Mouse (Mus musculus) frontal cortex, postnatal 25 days (tissue): ENCODE measurements around the gene Mospd3.
A peak's percentile ranks its signal among the peaks of the same experiment; 100 is the strongest.

ENCODE experiments used
- DNase-seq, 2 experiments: peaks; one replicate each; pipeline ENCODE4 v3.0.0; 2022; ENCODE audit warnings: low spot score in 2 of 2

The Mospd3 gene

DNA sequence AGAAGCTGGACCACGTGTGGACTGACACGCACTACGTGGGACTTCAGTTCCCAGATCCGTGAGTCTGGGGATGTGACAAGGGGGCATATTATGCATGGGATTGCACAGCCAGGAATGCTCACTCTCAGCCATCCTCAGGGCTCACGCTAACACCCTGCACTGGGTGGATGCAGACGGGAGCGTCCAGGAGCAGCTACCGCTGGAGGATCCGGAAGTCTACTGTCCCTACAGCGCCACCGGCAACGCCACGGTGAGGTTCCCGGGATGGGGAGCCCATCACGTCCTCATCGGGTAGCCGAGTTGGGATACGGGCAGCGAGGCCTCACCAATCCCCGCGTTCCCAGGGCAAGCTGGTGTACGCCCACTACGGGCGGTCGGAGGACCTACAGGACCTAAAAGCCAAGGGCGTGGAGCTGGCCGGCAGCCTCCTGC lies 26.4 kb downstream of the Mospd3 start:
- DNase-seq, result peak; percentile 22 to 32

DNA sequence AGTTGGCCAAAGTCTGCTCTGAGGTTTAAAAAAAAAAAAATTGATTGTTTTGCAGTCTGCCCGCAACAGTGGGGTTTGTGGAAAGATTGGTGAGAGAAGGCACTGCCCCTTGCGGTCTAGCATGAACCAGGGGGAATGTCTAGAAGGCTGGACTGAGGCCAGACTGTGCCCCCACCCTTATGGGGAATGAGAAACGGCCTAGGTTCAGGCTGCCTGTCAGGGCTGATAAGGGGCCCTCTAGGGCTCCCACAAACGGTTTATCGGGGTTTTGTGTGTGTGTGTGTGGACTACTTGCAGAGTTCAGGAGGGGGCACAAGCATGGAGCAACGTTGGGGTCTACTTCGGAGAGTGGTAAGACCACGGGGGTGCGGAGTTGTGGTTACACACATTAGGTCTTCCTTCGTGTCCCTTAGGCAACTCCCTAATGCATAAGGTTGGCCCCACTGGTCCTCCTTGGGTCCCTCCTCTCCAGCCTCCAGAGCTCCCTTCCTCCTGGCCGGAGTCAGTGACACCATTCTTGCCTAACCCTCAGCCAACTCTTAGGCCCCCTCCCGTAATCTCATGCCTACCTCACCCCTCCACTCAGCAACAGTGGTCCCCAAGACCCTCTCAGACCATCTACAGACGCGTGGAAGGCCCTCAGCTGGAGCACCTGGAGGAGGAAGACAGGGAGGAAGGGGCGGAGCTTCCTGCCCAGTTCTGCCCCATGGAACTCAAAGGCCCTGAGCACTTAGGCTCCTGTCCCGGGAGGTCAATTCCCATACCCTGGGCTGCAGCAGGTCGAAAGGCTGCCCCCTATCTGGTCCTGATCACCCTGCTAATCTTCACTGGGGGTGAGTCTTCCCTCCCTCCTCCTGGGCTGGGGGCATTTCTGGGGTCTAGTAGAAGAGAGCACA lies 29.9 kb downstream of the Mospd3 start:
- DNase-seq, result no peak

DNA sequence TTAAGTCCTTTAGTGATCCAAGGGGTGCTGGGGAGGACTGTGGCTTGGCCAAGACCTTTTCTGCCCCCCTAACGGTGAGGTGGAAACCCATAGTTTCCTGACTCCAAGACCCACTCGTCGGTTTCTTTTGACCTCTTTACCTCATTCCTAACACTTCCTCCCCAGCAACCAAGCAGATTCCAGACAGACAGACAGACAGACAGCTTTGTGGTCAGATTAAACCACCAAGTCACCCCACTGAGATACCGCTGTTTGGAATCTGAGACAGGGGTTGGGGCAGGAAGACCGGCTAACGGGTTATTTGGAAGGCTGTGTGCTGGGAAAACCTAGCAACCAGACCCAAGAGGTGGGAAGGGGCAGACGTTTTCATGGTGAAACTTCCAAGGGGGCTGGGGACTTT lies 30.7 kb downstream of the Mospd3 start:
- no peak for DNase-seq

DNA sequence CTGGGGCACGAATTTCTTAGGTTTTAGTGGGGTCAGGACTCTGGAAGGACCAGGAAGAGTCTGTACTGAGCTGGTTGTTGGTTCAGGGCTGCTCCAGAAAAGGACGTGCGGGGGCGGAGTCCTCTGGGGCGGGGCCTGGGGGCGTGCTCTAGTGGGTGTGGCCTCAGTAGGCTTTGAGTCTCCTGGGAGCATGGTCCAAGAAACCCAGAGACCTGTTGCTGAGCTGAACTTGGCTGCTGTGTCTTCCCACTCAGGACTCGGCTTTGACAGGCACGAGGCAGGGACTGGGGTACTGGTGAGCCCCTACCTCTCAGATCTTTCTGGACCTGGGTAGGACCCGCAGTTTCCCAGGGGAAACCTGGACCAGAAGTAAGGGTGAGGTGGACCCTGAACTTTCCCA lies 31.2 kb downstream of the Mospd3 start, which contains the start of gene Tfr2:
Gene Tfr2 (plus strand): TSS at position 176 of the 400 bp plus-strand sequence.
- DNase-seq, result no peak

DNA sequence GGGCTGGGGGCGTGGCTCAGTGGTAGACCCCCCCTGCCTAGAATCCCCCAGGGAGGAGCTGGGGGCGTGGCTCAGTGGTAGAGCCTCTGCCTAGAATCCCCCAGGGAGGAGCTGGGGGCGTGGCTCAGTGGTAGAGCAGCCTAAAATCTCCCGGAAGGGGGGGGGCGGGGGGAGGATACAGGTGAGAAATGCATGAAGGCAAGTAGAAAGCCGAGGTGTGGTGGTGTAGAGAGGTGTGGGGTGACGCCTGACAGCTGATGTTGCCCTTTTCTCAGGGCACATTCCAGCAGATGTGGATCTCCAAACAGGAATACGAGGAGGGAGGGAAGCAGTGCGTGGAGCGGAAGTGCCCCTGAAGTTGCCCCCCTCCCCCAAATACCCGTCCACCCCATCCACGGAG lies 31.8 kb downstream of the Mospd3 start:
- DNase-seq, result no peak

DNA sequence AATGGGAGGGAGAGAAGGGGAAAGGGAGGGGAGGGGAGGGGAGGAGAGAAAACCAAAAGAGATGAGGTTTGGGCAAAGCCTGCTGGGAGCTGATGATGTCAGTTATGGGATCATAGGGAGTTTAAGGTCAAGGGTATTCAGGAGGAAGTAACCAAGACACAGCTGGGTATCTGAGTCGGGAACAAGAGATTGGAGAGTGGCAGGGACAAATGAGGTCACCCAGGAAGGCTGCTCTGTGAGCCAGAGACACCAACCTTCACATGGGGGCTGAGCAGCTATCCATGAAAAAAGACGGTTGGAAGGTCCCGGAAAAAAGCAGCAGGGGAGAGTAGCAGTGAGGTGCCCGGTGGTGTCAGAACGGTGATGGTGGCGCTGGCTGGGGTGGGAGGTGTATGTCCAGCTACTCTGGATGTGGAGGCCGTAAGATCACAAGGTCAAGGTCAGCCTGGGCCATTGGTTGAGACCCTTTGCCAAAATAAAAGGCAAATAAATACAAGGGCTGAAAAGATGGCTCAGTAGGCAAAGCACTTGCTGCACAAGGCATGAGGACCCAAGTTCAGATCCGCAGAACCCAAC lies 32.5 kb downstream of the Mospd3 start:
- no peak for DNase-seq

DNA sequence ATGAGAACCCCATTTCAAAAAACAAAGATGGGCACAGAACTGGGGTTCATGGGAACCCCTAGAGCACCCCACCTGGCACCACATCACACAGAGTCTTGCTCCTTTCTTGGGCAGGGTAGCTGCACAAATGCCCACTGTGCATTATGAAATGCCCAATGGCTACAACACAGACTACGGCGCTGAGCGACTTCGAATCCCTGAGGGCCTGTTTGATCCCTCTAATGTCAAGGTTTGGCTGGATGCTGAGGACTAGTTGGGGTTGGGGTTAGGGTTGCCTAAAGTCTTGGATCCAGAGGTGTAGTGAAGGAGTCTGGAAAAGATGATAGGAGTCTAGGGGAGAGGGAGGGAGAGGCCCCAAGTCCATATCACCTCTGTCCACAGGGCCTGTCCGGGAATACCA lies 34.4 kb downstream of the Mospd3 start:
- DNase-seq, result no peak

DNA sequence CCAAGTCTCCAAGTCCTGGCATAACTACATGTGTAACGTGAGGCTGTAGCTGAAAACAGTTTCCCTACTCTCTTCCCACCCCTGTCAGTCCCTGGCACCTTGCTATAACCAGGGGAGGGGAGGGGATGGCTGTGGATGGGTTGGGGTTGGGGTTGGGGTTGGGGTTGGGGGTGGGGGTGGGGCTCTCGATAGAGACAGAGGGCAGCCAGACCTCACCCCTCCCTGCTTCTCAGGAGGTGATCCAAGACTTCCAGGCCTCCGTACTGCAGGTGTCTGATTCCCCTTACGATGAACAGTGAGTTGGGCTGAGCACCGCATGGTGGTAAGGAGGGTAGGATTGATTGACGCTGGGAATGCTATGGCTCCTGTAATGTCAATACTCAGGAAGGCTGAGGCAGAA lies 35.1 kb downstream of the Mospd3 start:
- no peak for DNase-seq

DNA sequence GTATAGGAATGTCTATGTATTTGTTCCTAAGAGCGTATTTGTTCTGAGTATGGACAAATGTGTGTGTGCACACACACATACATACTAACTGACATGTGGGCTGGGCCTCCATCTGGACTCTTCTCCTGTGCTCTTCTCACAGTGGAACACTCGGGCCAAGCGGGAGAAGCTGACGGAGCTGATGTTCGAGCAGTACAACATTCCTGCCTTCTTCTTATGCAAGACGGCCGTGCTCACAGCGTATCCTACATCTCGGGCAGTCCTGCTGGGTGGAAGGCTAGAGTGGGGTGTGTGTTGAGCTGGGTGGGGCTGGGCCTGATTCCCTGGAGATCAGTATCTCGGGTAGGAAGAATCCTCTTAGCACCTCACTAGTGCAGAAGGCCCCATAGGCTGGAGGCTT lies 37.9 kb downstream of the Mospd3 start:
- DNase-seq, result no peak

DNA sequence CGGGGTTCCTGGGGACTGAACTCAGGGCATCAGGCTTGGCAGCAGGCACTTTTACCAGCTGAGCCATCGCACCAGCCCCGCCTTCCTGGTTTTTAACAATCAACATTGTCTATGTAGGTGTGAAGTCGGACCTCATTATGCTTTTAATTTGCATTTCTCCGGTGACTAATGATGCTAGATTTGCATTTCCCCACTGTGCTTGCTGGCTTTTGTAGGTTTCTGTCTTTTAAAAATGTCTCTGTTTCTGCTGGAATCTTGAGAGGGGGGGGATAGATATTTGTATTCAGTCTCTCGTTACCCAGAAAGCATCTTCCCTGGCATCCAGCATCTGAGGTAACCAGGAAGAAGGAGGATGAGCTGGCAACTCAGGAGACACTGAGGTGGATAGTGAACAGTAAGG lies 39.3 kb downstream of the Mospd3 start:
- no peak for DNase-seq

DNA sequence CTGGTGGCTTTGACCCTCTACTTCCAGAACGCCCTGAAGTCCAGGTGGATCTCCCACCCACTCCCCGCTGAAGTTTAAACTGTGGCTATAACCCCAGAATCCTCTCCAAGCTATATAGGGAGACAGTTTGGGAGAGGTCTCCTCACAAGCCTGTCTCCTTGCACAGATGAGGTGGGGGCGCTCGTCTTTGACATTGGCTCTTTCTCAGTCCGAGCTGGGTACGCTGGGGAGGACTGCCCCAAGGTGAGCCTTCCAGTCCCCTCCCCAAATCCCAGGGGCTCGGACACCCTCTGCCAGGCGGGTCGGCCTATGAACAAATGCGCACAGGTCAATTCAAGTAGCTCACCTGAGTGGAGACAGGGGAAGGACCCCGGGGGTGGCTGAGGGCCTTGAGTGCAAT lies 47.0 kb downstream of the Mospd3 start:
- DNase-seq, result no peak

DNA sequence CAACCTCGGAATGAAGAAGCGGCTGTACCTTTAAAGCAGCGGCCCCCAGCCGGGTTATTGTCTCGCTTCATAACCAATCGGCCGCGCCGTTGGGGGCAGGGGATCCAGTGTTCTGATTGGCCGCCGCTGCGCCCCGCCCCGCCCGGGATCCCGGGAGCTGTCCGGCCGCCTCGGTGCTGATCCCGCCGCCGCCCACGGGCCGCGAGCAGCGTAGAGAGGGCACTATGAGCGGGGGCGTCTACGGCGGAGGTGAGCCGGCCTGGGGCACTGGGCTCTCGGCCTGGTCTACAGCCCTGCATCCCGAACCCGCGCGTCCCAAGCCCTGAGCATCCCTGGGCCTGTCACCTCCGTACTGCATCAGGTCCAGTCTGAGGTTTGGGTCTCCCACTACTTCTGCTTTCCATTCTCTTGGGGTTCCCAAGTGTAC lies 47.4 kb downstream of the Mospd3 start, which contains the start of gene Actl6b:
Gene Actl6b (plus strand): TSS at position 107 of the 427 bp plus-strand sequence.
- peak; percentile 80 to 85 for DNase-seq

DNA sequence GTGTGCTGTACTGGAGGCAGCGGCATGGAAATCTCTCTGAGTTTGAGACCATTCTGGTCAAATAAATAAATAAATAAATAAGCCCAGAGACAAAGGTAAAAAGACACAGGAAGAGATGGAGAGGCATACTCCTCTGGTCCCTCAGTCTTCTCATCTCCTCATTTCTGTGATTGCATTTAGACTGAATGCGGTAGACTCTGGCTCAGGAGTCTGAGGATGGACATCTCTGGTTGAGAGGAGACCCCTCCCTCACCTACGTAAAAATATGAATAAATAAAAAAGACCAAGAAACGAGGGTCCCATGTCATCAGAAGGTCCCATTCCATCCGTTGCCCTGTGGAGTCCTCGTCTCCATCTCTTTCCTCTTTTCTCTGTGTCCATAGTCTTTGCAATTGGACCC lies 47.9 kb downstream of the Mospd3 start:
- DNase-seq, result no peak

DNA sequence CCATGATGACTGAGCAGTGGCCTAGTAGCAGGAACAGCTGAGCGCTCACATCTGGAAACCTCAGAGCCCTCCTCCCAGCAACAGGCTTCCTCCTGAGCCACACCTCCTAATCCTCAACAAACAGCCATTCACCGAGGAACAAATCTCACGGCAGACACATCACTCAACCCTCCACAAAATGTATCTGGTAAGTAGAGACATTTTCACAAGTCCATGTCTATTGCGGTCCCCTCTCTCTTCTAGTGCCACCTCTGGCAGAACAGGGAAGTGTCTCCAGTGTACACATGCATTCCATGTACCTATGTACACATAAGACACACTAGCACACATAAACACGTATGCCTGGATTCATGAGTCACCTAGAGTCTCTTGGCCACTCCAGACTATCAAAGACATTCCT lies 49.7 kb downstream of the Mospd3 start:
- DNase-seq, result no peak

DNA sequence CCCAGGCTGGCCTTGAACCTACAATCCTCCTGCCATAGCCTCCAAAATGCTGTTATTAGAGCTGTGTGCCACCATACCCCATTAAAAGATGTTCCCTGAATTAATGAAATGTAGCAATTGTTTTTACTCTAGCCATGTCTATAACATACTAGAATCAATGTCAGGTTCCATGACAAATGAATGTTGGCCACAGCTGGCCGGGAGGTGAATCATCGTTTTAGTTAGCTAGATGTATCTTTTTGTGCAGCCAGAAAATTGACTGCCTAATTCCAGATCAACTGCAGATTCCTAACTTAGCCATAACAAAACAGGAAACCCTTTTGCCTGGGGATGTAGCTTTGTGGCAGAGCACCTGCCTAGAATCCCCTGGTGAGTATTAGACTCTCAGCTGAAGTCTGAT lies 51.0 kb downstream of the Mospd3 start:
- DNase-seq, result no peak
